Mouse (Mus musculus) adrenal gland, adult (tissue): ENCODE measurements around the gene Drd4.
A peak's percentile ranks its signal among the peaks of the same experiment; 100 is the strongest.

Experiments
- DNase-seq, 2 experiments: peaks; one replicate each; pipeline ENCODE4 v3.0.0; 2022 to 2023; ENCODE audit warnings: low spot score in 1 of 2; ENCODE audit not compliant: inconsistent age in 2 of 2

Drd4 gene

DNA sequence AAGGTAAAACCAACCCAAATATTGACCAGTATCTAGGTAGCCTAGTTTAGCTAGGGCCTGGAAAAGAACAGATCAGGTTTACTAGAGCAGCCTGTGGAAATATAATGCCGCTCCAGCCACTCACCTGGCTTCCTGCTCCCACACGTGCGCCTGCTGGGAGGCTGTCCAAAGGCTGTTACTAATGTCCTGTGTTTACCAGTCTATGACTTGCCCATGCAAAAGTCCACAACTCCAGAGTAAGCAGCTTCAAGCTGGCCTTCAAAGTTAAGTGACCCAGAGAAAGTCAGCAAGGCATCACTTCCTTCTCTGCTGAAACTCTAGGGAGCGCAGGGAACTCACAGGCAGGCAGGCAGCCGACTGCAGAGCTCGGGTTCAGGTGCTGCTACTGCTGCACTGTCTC lies 40.2 kb downstream of the Drd4 start:
- no peak for DNase-seq

- DNase-seq = peak in 1 of 2 experiments; percentile 39
Measured at GRCm38 (mm10) chr7:141335044-141335579, 43.3 kb downstream of the Drd4 start.

- no peak for DNase-seq
Measured at GRCm38 (mm10) chr7:141335682-141336081, 43.9 kb downstream of the Drd4 start.

DNA sequence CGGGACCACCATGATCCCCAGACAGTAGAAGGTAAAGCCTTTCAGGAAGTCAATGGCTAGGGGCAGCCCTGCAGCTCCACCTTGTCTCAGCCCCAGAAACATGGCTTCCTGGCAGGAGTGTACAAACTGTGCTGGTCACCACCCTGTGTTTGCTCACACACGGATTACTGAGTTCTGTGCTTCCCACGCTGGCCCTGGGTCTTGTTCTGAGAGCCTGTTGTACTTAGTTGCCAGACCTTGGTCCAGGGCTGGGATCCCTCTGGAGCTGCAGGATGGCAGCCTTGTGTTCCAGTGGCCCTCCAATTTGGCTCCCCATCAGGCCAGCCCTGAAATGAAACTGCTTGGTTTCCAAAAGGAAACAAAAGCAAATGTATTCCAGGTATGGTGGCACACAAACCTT lies 44.5 kb downstream of the Drd4 start:
- DNase-seq = no peak

DNA sequence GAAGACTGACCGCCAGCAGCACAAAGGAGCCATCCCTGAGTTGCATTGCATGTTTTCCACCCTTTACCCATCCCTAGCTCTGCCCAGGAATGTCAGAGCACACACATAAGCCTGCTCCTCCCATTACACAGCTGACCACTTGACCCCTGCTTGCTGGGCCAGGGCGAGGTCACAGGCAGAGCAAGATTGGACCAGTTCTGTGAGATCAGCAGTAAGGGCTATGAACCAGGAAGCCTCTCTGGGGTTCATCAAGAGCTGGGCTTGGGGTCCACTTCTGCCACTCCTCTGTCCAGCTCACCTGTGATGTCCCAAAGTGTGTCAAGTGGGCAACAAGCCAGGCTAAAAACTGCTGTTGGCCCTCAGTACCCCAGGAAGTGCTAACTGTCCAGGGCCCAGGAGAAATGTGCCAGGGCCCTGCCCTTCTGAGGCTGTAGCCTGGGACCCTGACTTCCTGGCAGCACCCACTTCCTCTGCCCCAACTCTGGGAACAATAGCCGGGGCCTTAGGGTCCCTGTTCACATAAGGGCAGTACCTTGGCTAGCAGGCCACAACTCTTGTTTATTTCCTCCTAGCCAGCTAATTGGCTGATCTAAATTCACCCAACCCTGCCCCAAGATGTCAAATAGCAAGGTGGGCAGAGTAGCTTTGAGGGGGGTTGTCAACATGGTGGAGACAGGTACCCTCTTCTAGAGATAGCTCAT lies 46.1 kb downstream of the Drd4 start:
- DNase-seq = no peak

DNA sequence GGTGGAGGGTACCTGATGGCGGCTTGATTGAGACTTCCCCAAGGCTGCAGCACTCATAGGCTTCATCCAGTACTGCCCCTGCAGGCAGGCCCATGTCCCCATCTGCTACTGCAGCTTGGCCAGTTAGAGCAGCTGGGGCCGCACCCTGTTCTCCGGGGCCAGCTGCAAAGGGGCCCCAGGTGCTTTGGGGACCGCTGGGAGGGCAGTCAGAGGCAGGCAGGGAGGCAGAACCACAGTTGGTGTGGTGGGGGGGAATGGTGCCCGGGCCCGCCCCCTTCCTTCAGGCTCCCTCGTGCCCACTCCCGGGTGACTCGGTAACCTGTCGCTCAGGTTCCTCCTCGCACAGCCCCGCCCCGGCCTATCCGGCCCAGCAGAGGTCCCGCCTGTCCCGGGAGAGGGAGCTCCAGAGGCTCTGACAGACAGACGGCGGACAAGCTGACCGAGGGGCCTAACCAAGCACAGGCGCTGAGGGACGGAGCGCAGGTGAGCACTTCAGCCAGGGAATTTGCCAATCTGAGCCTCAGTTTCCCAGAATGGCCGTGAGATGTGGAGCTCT lies 46.8 kb downstream of the Drd4 start, which contains the start of gene Eps8l2:
Gene Eps8l2 (plus strand): TSS at position 305 of the 556 bp plus-strand sequence.
- DNase-seq = peak in 1 of 2 experiments; percentile 57

GRCm38 (mm10) chr7:141339215-141339920 lies 47.6 kb downstream of the Drd4 start:
- DNase-seq = no peak

GRCm38 (mm10) chr7:141340023-141340422 lies 48.2 kb downstream of the Drd4 start:
- DNase-seq = no peak

GRCm38 (mm10) chr7:141340476-141340875 lies 48.7 kb downstream of the Drd4 start:
- no peak for DNase-seq

GRCm38 (mm10) chr7:141341689-141342226 lies 50.0 kb downstream of the Drd4 start:
- DNase-seq = no peak

DNA sequence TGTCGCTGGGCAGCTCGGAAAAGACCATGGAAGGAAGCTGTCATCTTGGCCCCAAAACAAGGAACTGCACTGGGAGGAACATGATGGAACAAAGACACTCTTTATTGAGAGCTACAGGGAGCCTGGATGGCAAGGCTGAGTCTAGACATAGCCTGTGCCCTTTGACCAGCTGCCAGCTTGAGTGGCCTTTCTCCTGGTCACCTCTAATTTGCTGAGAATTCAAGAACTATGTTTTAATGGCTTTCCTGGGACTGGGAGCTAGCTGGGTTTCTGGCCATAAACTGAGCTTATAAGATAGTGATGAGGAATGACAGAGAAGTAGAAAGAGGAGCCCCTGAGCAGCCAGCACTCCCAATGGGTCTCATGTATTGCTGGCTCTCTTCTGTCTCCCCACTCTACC lies 51.4 kb downstream of the Drd4 start:
- no peak for DNase-seq

GRCm38 (mm10) chr7:141343696-141344095 lies 51.9 kb downstream of the Drd4 start:
- no peak for DNase-seq

GRCm38 (mm10) chr7:141344787-141345186 lies 53.0 kb downstream of the Drd4 start:
- no peak for DNase-seq
